Mouse (Mus musculus): ENCODE data around the gene Cdc42. TPM values are rescaled to one million over a fixed set of nuclear protein-coding genes. Genes with fewer than 3 reads are reported as not detected.

Gene Cdc42
- polyA plus RNA-seq, 1 experiment from 2014 or later: 571 TPM

GRCm38 (mm10) chr4:137365356-137366062 lies 8.0 kb upstream of the Cdc42 start:
- Histone ChIP-seq H3K4me3 (no peak overlapping the region), H3K4me1 (peaks cover 29% of the 10 kb centered on the region), H3K36me3 (no peaks in the 10 kb centered on the region), H3K27ac (no peak overlapping the region; the same call in 1 of the 2 replicates), H3K9me3 (replicated peaks) (no peaks in the 10 kb centered on the region), H3K27me3 (ENCODE audit: low read depth, poor library complexity, severe bottlenecking) (no peaks in the 10 kb centered on the region)
- no peak for DNase-seq (ENCODE audit: low spot score)
- WGBS: 88% methylated on average over 19 of the region's 19 CpGs

GRCm38 (mm10) chr4:137364826-137365225 lies 7.3 kb upstream of the Cdc42 start:
- no peak for DNase-seq (ENCODE audit: low spot score)
- Histone ChIP-seq H3K4me1 (peaks cover 22% of the 10 kb centered on the region), H3K27me3 (ENCODE audit: low read depth, poor library complexity, severe bottlenecking) (no peaks in the 10 kb centered on the region), H3K36me3 (no peaks in the 10 kb centered on the region), H3K4me3 (no peak overlapping the region), H3K9me3 (replicated peaks) (no peaks in the 10 kb centered on the region), H3K27ac (no peak overlapping the region)
- WGBS: 94% methylated on average over 6 of the region's 6 CpGs

GRCm38 (mm10) chr4:137360996-137361395 lies 3.5 kb upstream of the Cdc42 start:
- Histone ChIP-seq H3K27ac (no peak overlapping the region), H3K9me3 (replicated peaks) (no peaks in the 10 kb centered on the region), H3K4me1 (peaks cover 7% of the 10 kb centered on the region), H3K4me3 (no peak overlapping the region), H3K36me3 (no peaks in the 10 kb centered on the region), H3K27me3 (ENCODE audit: low read depth, poor library complexity, severe bottlenecking) (no peaks in the 10 kb centered on the region)
- 78% methylated on average over 3 of the region's 3 CpGs for WGBS
- DNase-seq (ENCODE audit: low spot score): no peak

GRCm38 (mm10) chr4:137358291-137359002 lies 927 bp upstream of the Cdc42 start:
- Histone ChIP-seq H3K9me3 (replicated peaks) (no peaks in the 10 kb centered on the region), H3K27ac (no peak overlapping the region), H3K36me3 (no peaks in the 10 kb centered on the region), H3K27me3 (ENCODE audit: low read depth, poor library complexity, severe bottlenecking) (no peaks in the 10 kb centered on the region), H3K4me1 (peaks cover 17% of the 10 kb centered on the region), H3K4me3 (no peak overlapping the region)
- DNase-seq (ENCODE audit: low spot score): no peak
- 66% methylated on average over 14 of the region's 14 CpGs for WGBS

- H3K9me3 ChIP-seq (replicated peaks): no peaks in the 10 kb centered on the region
- peak overlapping the region; percentile 99 for H3K27ac ChIP-seq
- peak; percentile 80 for DNase-seq (ENCODE audit: low spot score)
- peak overlapping the region; percentile 99 for H3K4me3 ChIP-seq
- WGBS: under 1% methylated on average over 52 of the region's 90 CpGs
- 0 out of 2 replicates have a peak, but pooled peaks cover 2% of the 10 kb centered on the region for H3K36me3 ChIP-seq
- no peaks in the 10 kb centered on the region for H3K27me3 ChIP-seq (ENCODE audit: low read depth, poor library complexity, severe bottlenecking)
- H3K4me1 ChIP-seq: peaks cover 20% of the 10 kb centered on the region
Observed at GRCm38 (mm10) chr4:137356674-137357510, 628 bp downstream of the Cdc42 start.

GRCm38 (mm10) chr4:137350627-137351026 lies 6.9 kb downstream of the Cdc42 start:
- no peak overlapping the region for H3K4me3 ChIP-seq
- DNase-seq (ENCODE audit: low spot score): no peak
- no peaks in the 10 kb centered on the region for H3K9me3 ChIP-seq (replicated peaks)
- H3K4me1 ChIP-seq: peaks cover 13% of the 10 kb centered on the region
- H3K27me3 ChIP-seq (ENCODE audit: low read depth, poor library complexity, severe bottlenecking): no peaks in the 10 kb centered on the region
- no peak overlapping the region for H3K27ac ChIP-seq
- H3K36me3 ChIP-seq: peaks cover 40% of the 10 kb centered on the region

GRCm38 (mm10) chr4:137345790-137346189 lies 11.7 kb downstream of the Cdc42 start:
- DNase-seq (ENCODE audit: low spot score): no peak
- Histone ChIP-seq H3K27me3 (ENCODE audit: low read depth, poor library complexity, severe bottlenecking) (no peaks in the 10 kb centered on the region), H3K4me1 (no peaks in the 10 kb centered on the region), H3K36me3 (peaks cover 47% of the 10 kb centered on the region), H3K4me3 (no peak overlapping the region), H3K27ac (no peak overlapping the region), H3K9me3 (replicated peaks) (no peaks in the 10 kb centered on the region)
- WGBS: 94% methylated on average over 1 of the region's 1 CpGs

- Histone ChIP-seq H3K9me3 (replicated peaks) (no peaks in the 10 kb centered on the region), H3K36me3 (peaks cover 45% of the 10 kb centered on the region), H3K4me1 (no peaks in the 10 kb centered on the region), H3K27ac (no peak overlapping the region), H3K4me3 (no peak overlapping the region), H3K27me3 (ENCODE audit: low read depth, poor library complexity, severe bottlenecking) (no peaks in the 10 kb centered on the region)
- 94% methylated on average over 2 of the region's 2 CpGs for WGBS
- DNase-seq (ENCODE audit: low spot score): no peak
Observed at GRCm38 (mm10) chr4:137345112-137345511, 12.4 kb downstream of the Cdc42 start.

GRCm38 (mm10) chr4:137342816-137343215 lies 14.7 kb downstream of the Cdc42 start:
- H3K4me3 ChIP-seq: no peak overlapping the region
- WGBS: 87% methylated on average over 1 of the region's 1 CpGs
- no peaks in the 10 kb centered on the region for H3K27me3 ChIP-seq (ENCODE audit: low read depth, poor library complexity, severe bottlenecking)
- H3K4me1 ChIP-seq: peaks cover 11% of the 10 kb centered on the region; the same call in 1 of the 2 replicates
- no peaks in the 10 kb centered on the region for H3K9me3 ChIP-seq (replicated peaks)
- no peak overlapping the region for H3K27ac ChIP-seq
- DNase-seq (ENCODE audit: low spot score): no peak
- peaks cover 50% of the 10 kb centered on the region for H3K36me3 ChIP-seq

- DNase-seq (ENCODE audit: low spot score): no peak
- H3K27ac ChIP-seq: no peak overlapping the region
- peaks cover 34% of the 10 kb centered on the region for H3K36me3 ChIP-seq
- H3K4me3 ChIP-seq: no peak overlapping the region
- no peaks in the 10 kb centered on the region for H3K9me3 ChIP-seq (replicated peaks)
- WGBS: 91% methylated on average over 1 of the region's 1 CpGs
- no peaks in the 10 kb centered on the region for H3K27me3 ChIP-seq (ENCODE audit: low read depth, poor library complexity, severe bottlenecking)
- peaks cover 11% of the 10 kb centered on the region; the same call in 1 of the 2 replicates for H3K4me1 ChIP-seq
Observed at GRCm38 (mm10) chr4:137339415-137339814, 18.1 kb downstream of the Cdc42 start.

- 94% methylated on average over 5 of the region's 5 CpGs for WGBS
Observed at GRCm38 (mm10) chr4:137336468-137336867, 21.1 kb downstream of the Cdc42 start.

GRCm38 (mm10) chr4:137332051-137332450 lies 25.5 kb downstream of the Cdc42 start:
- Histone ChIP-seq H3K9me3 (replicated peaks) (no peaks in the 10 kb centered on the region), H3K27me3 (ENCODE audit: low read depth, poor library complexity, severe bottlenecking) (no peaks in the 10 kb centered on the region), H3K4me1 (no peaks in the 10 kb centered on the region), H3K4me3 (no peak overlapping the region), H3K27ac (no peak overlapping the region), H3K36me3 (peaks cover 87% of the 10 kb centered on the region)
- DNase-seq (ENCODE audit: low spot score): no peak

More at GRCm38 (mm10) chr4:137336468-137336867, 21.1 kb downstream of the Cdc42 start:
- H3K27me3 ChIP-seq (ENCODE audit: low read depth, poor library complexity, severe bottlenecking): no peaks in the 10 kb centered on the region
- no peaks in the 10 kb centered on the region for H3K9me3 ChIP-seq (replicated peaks)
- no peak for DNase-seq (ENCODE audit: low spot score)
- no peak overlapping the region for H3K27ac ChIP-seq
- peaks cover 55% of the 10 kb centered on the region for H3K36me3 ChIP-seq
- peaks cover 11% of the 10 kb centered on the region; the same call in 1 of the 2 replicates for H3K4me1 ChIP-seq
- no peak overlapping the region for H3K4me3 ChIP-seq

- 92% methylated on average over 3 of the region's 3 CpGs for WGBS
- Histone ChIP-seq H3K9me3 (replicated peaks) (no peaks in the 10 kb centered on the region), H3K36me3 (peaks cover 96% of the 10 kb centered on the region)
Observed at GRCm38 (mm10) chr4:137326494-137326893, 31.0 kb downstream of the Cdc42 start.

More at GRCm38 (mm10) chr4:137326494-137326893, 31.0 kb downstream of the Cdc42 start:
- Histone ChIP-seq H3K27ac (no peak overlapping the region), H3K4me3 (no peak overlapping the region), H3K4me1 (no peaks in the 10 kb centered on the region), H3K27me3 (ENCODE audit: low read depth, poor library complexity, severe bottlenecking) (no peaks in the 10 kb centered on the region)
- no peak for DNase-seq (ENCODE audit: low spot score)

Data from limb, embryonic 10.5 days (tissue).